Mouse (Mus musculus): ENCODE results near the gene Hdac6. TPM values are rescaled to one million over a fixed set of nuclear protein-coding genes. Genes with fewer than 3 reads are reported as not detected.
A peak's percentile ranks its signal among the peaks of the same experiment; 100 is the strongest.

The Hdac6 gene
- polyA plus RNA-seq (2015; fragmentation: Nextera tagmentation; extraction: Ambion mirVana), result 76.7 and 78.2 TPM in 2 replicates

DNA sequence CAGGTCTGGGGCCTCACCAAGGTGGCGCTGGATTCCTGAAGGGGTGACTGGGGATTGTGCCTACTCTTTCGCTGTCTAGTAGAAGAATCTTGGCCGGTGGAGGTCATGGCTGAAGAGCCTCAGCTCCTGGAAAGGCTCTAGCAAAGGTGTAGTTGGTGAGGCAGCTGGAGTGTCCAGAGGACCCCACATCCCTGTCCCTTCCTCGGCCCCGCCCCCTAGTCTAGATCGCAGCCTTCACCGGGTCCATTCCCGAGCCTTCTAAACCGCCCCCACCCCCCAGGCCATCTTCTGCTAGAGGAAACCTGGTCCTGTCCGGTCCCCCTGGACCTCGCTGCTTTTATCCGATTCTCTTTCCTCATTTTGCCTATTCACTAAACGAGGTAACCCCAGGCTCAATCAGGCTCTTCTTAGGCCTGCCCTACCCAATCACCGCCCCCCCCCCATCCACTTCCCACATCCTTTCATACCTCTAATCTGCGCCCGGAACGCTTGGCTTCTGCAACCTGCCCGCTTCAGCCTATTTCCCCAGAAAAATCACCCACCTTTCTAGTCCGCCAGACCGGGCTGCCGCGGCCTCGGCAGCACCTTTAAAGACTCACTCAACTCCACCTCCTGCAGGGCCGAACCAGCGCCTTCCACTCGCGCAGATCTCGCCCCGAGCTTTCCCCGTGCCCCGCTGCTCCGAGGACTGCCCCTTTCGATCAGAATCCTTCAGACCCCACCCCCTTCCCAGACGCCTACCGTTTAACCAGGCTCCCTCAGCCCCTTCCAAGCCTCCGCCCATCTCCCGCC is at the start of gene Hdac6:
Hdac6 (minus strand) TSS at position 782 of the 792 bp plus-strand sequence.
- peak; percentile 99 for ATAC-seq
- Histone ChIP-seq H3K27me3 (no peaks in the 10 kb centered on the region), H3K27ac (peak within 1 kb of the TSS; percentile 60), H3K4me2 (replicated peaks) (peak within 1 kb of the TSS; percentile 62), H3K9ac (replicated peaks) (peak within 1 kb of the TSS; percentile 66), H3K9me3 (no peaks in the 10 kb centered on the region), H3K4me3 (replicated peaks) (peak within 1 kb of the TSS; percentile 49), H3K4me1 (replicated peaks) (0 out of 2 replicates have a peak, but pooled peaks cover 7% of the 10 kb centered on the region), H3K36me3 (peaks cover 6% of the 10 kb centered on the region; the same call in 1 of the 2 replicates)
- 22% methylated on average over 36 of the region's 37 CpGs for WGBS

DNA sequence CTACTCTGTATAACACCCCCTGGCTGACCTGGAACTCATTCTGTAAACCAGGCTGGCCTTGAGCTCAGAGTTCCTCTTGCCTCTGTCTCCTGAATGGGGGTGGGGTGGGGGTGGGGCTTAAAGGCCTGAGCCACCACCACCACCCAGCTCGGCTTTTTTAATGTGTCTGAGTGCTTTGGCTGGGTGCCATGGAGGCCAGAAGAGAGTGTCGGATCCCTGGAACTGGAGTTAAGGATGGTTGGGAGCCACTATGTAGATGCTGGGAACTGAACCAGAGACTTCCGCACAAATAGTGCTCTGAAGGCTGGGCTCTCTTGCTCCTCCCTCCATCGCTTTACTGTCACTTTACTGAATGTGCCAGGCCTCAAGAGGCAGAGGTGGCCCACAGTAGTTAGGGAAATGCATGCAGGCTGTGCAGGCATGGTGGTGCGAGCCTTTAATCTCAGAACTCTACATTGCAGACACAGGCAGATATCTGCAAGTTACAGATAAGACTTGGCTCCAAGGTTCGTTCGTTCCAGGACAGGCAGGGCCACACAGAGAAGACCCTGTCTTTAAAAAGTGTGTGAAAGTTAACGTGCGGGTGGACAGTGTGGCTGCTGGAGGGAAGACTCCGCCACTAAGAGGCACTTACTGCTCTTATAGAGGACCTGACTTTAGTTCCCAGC is 45.5 kb upstream of the Hdac6 start:
- H3K27me3 ChIP-seq, result no peaks in the 10 kb centered on the region
- WGBS, result 79% methylated on average over 10 of the region's 10 CpGs
- H3K27ac ChIP-seq, result no peak overlapping the region
- H3K4me3 ChIP-seq (replicated peaks), result no peak overlapping the region
- H3K9ac ChIP-seq (replicated peaks), result no peak overlapping the region
- no peaks in the 10 kb centered on the region for H3K4me1 ChIP-seq (replicated peaks)
- no peak overlapping the region for H3K4me2 ChIP-seq (replicated peaks)
- no peak for ATAC-seq
- no peaks in the 10 kb centered on the region for H3K9me3 ChIP-seq
- no peaks in the 10 kb centered on the region for H3K36me3 ChIP-seq

DNA sequence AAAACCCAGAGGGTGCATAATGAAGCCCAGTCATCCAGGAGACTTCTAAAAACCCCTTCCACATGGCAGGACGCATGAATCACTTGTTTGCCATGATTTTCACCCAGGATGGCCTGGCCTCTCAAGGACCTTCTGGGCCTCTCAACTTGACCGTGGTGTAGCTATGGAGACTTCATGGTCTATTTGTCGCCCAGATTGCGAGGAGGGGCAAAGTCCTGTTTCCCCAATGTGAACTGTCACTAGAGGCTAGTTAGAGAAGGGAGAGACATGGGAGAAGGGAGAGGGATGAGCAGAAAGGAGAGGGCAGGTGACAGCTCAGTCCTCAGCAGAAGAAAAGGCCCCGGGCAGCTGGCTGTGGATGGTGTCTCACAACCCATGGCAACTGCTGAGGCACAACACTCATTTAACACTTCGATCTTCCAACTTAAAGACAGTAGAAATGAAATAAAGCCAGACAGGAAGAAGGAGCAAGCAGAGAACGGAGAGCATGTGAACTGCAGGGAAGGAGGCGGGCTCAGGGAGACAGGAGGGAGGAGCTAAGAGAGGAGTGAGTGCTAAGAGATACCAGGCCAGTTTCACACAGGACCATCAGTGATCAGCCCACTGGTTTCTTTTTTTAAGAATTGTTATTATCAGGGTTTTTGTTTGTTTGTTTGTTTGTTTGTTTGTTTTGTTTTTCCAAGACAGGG is 44.8 kb upstream of the Hdac6 start:
- Histone ChIP-seq H3K4me2 (replicated peaks) (no peak overlapping the region), H3K4me3 (replicated peaks) (no peak overlapping the region), H3K36me3 (no peaks in the 10 kb centered on the region), H3K9me3 (no peaks in the 10 kb centered on the region), H3K27me3 (no peaks in the 10 kb centered on the region), H3K27ac (no peak overlapping the region), H3K9ac (replicated peaks) (no peak overlapping the region), H3K4me1 (replicated peaks) (no peaks in the 10 kb centered on the region)
- ATAC-seq, result no peak
- WGBS, result 58% methylated on average over 8 of the region's 8 CpGs

DNA sequence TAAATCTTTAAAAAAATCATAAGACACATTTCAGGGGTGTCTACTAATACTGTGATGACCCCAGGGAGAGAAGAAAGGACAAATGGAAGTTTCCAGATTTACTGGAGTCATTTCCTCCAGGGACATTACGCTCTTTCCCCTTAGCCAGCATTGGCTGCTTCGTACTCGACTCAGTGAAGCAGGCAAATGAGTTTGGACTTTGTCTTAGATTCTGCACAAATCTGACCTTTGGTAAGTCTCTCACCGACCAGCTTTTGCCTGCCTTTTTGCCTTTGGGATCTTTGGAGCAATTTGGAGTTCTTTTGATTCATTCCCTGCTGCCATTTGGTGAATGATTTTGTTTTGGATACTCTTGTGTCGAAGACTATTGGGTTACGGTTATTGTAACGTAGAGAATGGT is 33.7 kb upstream of the Hdac6 start:
- H3K27me3 ChIP-seq, result no peaks in the 10 kb centered on the region
- WGBS, result 88% methylated on average over 7 of the region's 7 CpGs
- H3K9ac ChIP-seq (replicated peaks), result no peak overlapping the region
- no peaks in the 10 kb centered on the region for H3K9me3 ChIP-seq
- H3K36me3 ChIP-seq, result no peaks in the 10 kb centered on the region
- H3K4me1 ChIP-seq (replicated peaks), result no peaks in the 10 kb centered on the region
- H3K4me3 ChIP-seq (replicated peaks), result no peak overlapping the region
- no peak for ATAC-seq
- no peak overlapping the region for H3K4me2 ChIP-seq (replicated peaks)
- H3K27ac ChIP-seq, result no peak overlapping the region

DNA sequence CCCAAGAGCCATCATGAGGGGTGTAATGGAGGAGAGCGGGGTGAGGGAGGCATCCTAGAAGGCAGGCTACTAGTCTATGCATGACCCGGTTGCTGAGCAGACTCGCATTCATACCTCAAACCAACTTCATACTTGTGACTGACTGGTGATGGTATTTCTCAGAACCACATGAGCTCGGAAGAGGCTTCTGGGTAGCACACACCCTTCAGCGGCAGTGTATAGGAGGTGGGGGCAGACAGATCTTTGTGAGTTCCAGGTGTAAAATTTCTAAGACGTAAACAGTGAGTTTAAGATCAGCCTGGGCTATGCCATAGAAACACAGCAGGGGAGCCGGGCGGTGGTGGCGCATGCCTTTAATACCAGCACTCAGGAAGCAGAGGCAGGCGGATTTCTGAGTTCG is 30.2 kb upstream of the Hdac6 start, which contains the start of gene Gata1:
Gata1 (minus strand) TSS at position 180 of the 400 bp plus-strand sequence.
- H3K27me3 ChIP-seq, result no peaks in the 10 kb centered on the region
- H3K27ac ChIP-seq, result no peak within 1 kb of the TSS
- no peak for ATAC-seq
- H3K4me2 ChIP-seq (replicated peaks), result no peak within 1 kb of the TSS
- H3K9ac ChIP-seq (replicated peaks), result no peak within 1 kb of the TSS
- no peaks in the 10 kb centered on the region for H3K9me3 ChIP-seq
- no peaks in the 10 kb centered on the region for H3K4me1 ChIP-seq (replicated peaks)
- H3K36me3 ChIP-seq, result no peaks in the 10 kb centered on the region
- 94% methylated on average over 11 of the region's 11 CpGs for WGBS
- H3K4me3 ChIP-seq (replicated peaks), result no peak within 1 kb of the TSS

DNA sequence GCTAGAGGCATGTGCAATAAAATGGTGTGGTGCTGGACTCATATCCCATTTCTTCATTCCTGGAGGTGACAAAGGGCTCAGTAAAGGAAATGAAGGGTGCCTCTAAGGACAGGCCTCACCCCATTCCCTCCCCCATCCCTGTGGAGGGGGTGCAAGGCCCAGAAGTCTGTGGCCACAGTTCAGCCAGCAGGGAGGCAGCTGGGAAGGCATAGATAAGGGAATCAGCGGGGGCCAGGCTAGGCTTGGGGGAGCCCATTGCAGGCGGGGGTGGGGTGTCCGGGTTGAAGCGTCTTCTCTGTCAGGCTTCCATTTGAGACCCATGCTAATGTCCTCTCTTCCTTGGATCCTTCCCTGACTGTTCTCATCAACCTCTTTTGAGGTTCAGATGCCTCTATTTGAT is 23.6 kb upstream of the Hdac6 start:
- H3K9me3 ChIP-seq, result no peaks in the 10 kb centered on the region
- no peaks in the 10 kb centered on the region for H3K4me1 ChIP-seq (replicated peaks)
- no peaks in the 10 kb centered on the region for H3K27me3 ChIP-seq
- H3K27ac ChIP-seq, result no peak overlapping the region
- H3K4me3 ChIP-seq (replicated peaks), result no peak overlapping the region
- H3K36me3 ChIP-seq, result no peaks in the 10 kb centered on the region
- WGBS, result 77% methylated on average over 4 of the region's 4 CpGs
- no peak overlapping the region for H3K4me2 ChIP-seq (replicated peaks)
- H3K9ac ChIP-seq (replicated peaks), result no peak overlapping the region
- ATAC-seq, result no peak

DNA sequence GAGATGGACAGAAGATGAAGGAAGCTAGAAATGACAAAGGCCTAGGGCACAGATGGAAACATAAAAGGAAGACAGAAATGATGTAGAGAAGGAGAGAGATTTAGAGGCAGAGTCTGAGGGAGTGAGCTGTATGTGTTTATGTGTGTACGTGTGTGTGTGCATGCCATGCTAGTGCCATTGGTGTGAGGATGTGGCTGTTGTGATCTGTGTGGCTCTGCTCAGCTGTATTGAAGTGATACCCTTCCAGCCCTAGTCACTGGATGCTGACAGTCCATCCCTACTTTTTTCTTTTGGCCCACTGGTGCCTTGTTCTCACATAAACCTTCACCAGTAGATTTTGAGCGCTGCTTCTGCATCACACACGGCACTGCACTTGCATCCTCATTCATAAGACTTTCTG is 21.2 kb upstream of the Hdac6 start:
- Histone ChIP-seq H3K9me3 (no peaks in the 10 kb centered on the region), H3K27ac (no peak overlapping the region), H3K4me3 (replicated peaks) (no peak overlapping the region), H3K27me3 (no peaks in the 10 kb centered on the region), H3K4me1 (replicated peaks) (no peaks in the 10 kb centered on the region), H3K9ac (replicated peaks) (no peak overlapping the region), H3K36me3 (no peaks in the 10 kb centered on the region), H3K4me2 (replicated peaks) (no peak overlapping the region)
- WGBS, result 90% methylated on average over 3 of the region's 3 CpGs
- ATAC-seq, result no peak

DNA sequence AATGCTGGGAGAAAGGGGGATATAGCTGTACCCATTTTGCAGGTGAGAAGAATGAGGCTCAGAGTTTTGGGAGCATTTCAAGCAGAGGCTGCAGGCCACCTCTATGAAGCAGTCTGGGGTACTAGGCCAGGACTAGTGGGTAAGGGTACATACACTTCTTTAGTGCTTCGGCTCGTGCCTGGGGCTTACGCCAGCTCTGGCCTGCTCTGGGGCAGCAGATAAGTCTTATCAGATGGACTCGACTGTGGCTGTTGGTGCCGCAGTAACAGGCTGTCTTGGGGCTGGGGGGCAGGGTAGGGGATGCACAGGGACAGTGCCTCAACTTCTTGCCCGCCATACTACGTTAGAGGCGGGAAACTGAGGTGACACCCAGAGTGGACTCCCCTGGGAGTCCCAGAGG is 20.5 kb upstream of the Hdac6 start:
- no peaks in the 10 kb centered on the region for H3K27me3 ChIP-seq
- H3K4me3 ChIP-seq (replicated peaks), result no peak overlapping the region
- no peak overlapping the region for H3K4me2 ChIP-seq (replicated peaks)
- ATAC-seq, result no peak
- H3K9me3 ChIP-seq, result no peaks in the 10 kb centered on the region
- H3K27ac ChIP-seq, result no peak overlapping the region
- H3K9ac ChIP-seq (replicated peaks), result no peak overlapping the region
- no peaks in the 10 kb centered on the region for H3K4me1 ChIP-seq (replicated peaks)
- H3K36me3 ChIP-seq, result no peaks in the 10 kb centered on the region
- 85% methylated on average over 8 of the region's 8 CpGs for WGBS

DNA sequence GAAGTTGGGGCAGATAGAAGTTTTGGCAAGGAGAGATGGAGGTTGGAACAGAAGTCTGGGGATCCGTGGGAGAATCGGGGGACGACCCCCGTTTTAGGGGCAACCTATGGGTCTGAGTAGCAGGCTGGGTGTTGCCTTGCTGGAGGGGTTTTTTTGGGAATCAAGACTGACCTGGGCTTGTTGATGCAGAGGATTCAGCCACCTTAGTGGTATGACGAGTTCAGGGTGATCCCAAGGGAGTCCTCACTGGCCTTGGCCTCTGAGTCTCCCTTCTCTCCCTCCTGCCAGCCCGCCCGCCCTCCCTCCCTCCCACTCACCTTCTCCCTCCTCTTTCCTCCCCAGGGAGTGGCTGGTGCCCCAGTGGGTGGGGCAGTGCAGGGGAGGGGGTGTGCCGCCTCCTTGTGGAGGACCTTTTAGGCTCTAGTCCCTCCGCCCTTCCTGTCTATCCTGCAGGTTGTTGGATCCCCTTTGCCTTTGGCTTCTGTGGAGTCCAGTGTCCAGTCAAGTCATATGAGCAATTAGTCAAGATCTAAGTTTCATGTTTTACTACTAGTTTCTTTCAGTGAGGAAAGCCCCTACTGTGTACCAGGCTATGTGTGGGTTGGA is 20.0 kb upstream of the Hdac6 start:
- Histone ChIP-seq H3K4me1 (replicated peaks) (no peaks in the 10 kb centered on the region), H3K9me3 (no peaks in the 10 kb centered on the region), H3K36me3 (no peaks in the 10 kb centered on the region), H3K4me2 (replicated peaks) (no peak overlapping the region), H3K4me3 (replicated peaks) (no peak overlapping the region), H3K27ac (no peak overlapping the region), H3K9ac (replicated peaks) (no peak overlapping the region), H3K27me3 (no peaks in the 10 kb centered on the region)
- WGBS, result 70% methylated on average over 4 of the region's 9 CpGs
- no peak for ATAC-seq

DNA sequence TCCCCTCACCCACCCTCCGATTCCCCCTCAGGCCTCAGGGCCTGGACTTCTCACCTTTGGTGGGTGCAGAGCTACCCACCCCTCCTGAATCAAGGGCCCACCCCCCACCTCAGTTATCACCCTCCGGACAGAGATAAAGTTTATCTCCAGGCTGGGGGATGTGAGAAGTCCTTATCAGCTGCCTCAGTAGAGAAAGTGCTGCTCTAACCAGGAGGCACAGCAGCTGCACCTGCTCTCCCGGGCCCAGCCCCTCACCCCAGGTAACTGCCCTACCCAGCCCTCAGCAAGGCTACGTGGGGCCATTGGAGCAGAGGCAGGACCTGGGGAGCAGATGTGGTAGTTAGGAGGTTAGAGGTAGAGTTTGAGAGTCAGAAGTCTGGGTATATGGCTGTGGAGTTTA is 18.5 kb upstream of the Hdac6 start:
- Histone ChIP-seq H3K9ac (replicated peaks) (no peak overlapping the region), H3K27me3 (no peaks in the 10 kb centered on the region)
- 80% methylated on average over 4 of the region's 4 CpGs for WGBS

DNA sequence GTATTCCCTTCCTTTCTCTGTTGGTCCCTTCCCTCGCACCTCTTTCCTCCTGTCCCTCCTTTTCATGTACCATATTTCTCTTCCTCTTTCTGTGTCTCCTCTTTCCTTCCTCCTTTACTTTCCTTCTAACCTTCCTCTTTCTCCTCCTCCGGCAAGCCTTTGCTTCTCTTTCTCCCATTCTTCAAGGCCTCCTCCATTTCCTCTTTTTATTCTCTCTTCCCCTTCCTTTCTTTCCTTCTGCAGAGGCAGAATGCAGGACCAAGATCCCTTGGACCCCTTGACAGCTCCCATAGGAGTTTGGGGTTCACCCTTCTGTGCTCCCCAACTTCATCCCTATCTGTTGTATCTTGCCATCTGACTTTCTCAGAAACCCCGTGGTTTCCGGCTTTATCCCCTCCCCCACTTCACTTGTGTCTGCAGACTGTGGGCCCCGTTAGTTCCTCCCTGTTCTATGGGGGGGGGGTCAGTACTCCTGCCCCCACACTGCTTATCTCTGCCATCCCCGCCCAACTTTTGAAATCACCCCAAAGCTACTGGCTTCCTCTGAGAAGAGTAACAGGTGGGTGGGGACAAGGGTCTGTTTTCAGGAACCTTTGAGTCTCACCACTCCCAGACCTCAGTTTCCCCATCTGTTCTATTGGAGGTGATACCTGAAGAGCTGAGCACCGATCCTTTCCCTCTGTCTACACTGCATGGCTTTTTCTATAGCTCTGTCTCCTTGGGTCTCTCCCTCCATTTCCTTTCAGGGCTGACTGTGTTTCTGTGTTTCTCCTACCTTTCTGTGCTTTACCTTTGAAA is 16.3 kb upstream of the Hdac6 start:
- H3K36me3 ChIP-seq, result no peaks in the 10 kb centered on the region
- H3K27ac ChIP-seq, result no peak overlapping the region
- no peak overlapping the region for H3K4me2 ChIP-seq (replicated peaks)
- H3K27me3 ChIP-seq, result no peaks in the 10 kb centered on the region
- no peak overlapping the region for H3K4me3 ChIP-seq (replicated peaks)
- no peak overlapping the region for H3K9ac ChIP-seq (replicated peaks)
- no peaks in the 10 kb centered on the region for H3K4me1 ChIP-seq (replicated peaks)
- no peak for ATAC-seq
- WGBS, result 75% methylated on average over 7 of the region's 7 CpGs
- H3K9me3 ChIP-seq, result no peaks in the 10 kb centered on the region

More for the DNA sequence above, 18.5 kb upstream of the Hdac6 start:
- H3K4me3 ChIP-seq (replicated peaks), result no peak overlapping the region
- no peaks in the 10 kb centered on the region for H3K4me1 ChIP-seq (replicated peaks)
- H3K27ac ChIP-seq, result no peak overlapping the region
- no peak for ATAC-seq
- H3K9me3 ChIP-seq, result no peaks in the 10 kb centered on the region
- H3K36me3 ChIP-seq, result no peaks in the 10 kb centered on the region
- no peak overlapping the region for H3K4me2 ChIP-seq (replicated peaks)

Measured in midbrain, embryonic 13.5 days (tissue).